Mouse (Mus musculus): ENCODE measurements around the gene Impg2. TPM values are rescaled to one million over a fixed set of nuclear protein-coding genes. Genes with fewer than 3 reads are reported as not detected.

The Impg2 gene
- polyA plus RNA-seq, 1 experiment: 0.17 TPM

DNA sequence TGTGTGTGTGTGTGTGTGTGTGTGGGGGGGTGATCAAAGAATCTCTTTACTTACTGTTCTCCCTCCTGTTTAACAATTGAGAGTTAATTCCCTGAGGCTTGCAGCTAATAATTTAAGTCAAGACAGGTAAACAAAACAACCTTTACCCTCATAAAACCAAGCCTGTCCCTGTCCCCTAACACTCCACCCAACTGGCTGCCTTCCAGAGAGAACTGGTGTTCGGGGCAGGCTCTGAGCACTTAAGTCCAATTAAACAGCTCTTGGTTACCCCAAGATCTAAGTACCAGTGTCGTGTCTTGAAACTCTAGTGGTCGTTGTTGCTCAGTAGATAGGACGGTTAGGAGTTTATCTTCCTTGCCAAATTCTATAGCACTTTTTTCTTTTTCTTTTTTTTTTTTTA, 77.2 kb downstream of the Impg2 start:
- peak; percentile 58 for DNase-seq
- H3K27ac ChIP-seq (ENCODE audit: insufficient read depth, low read depth, low read length): no peak overlapping the region
- no peak overlapping the region for H3K4me3 ChIP-seq (ENCODE audit: insufficient read depth, low read depth, low read length)
- H3K4me1 ChIP-seq (ENCODE audit: control insufficient read depth, insufficient read depth, low read length): no peaks in the 10 kb centered on the region; the same call in 1 of the 2 replicates
- no peak for TF ChIP-seq CTCF (conservative IDR thresholded peaks at IDR 0.05; ENCODE audit: insufficient read depth, insufficient read length, low read depth, low read length)
- TF ChIP-seq POLR2A (IDR thresholded peaks at IDR 0.05; ENCODE audit: low read depth, low read length): no peak
- no peaks in the 10 kb centered on the region for H3K27me3 ChIP-seq (replicated peaks; ENCODE audit: control insufficient read depth, insufficient read depth, low read length)
- H3K36me3 ChIP-seq (ENCODE audit: control insufficient read depth, insufficient read depth, low read length): no peaks in the 10 kb centered on the region
- 53% methylated on average over 4 of the region's 4 CpGs for WGBS

DNA sequence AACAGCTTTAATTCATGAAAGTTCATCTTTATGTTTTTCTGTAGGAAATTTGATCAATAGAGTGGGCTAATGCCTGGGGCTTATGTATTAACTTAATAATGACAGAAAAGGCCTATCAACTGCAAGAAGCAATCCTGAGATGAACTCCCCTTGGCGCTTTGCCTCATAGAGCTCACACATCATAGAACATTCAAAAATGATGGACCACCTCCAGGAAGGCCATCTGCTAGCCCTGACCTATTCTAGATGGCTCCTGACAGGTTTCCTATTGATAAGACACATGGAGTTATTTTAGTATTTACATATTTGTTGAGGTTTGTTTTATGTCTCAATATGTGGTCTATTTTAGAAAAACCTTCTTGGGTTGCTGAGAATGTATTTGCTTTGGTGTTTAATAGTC, 79.2 kb downstream of the Impg2 start:
- no peak for TF ChIP-seq CTCF (conservative IDR thresholded peaks at IDR 0.05; ENCODE audit: insufficient read depth, insufficient read length, low read depth, low read length)

DNA sequence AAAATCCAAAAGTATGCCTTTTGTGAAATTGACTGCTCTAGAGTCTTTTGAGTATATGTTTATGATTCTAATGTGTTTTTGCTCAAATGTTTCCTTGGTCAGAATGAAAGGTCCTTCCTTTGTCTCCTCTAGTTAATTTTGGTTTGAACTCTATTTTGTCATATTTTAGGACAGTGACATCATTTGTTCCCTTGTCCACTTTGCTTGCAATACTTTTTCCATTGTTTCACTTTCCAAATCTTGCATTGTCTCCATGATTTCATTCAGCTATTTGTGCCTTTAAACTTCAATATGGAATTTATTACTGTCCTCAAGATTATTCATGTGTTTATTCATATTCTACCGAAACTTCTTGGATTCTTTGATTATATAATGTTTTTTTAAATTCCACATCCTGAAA, 79.8 kb downstream of the Impg2 start:
- 84% methylated on average over 1 of the region's 1 CpGs for WGBS
- no peak overlapping the region for H3K4me3 ChIP-seq (ENCODE audit: insufficient read depth, low read depth, low read length)
- TF ChIP-seq POLR2A (IDR thresholded peaks at IDR 0.05; ENCODE audit: low read depth, low read length) (no peak), CTCF (conservative IDR thresholded peaks at IDR 0.05; ENCODE audit: insufficient read depth, insufficient read length, low read depth, low read length) (no peak)
- no peak overlapping the region for H3K27ac ChIP-seq (ENCODE audit: insufficient read depth, low read depth, low read length)
- no peak for DNase-seq
- no peaks in the 10 kb centered on the region for H3K36me3 ChIP-seq (ENCODE audit: control insufficient read depth, insufficient read depth, low read length)
- no peaks in the 10 kb centered on the region; the same call in 1 of the 2 replicates for H3K4me1 ChIP-seq (ENCODE audit: control insufficient read depth, insufficient read depth, low read length)
- H3K27me3 ChIP-seq (replicated peaks; ENCODE audit: control insufficient read depth, insufficient read depth, low read length): no peaks in the 10 kb centered on the region

More for the DNA sequence above, 79.2 kb downstream of the Impg2 start:
- no peaks in the 10 kb centered on the region for H3K36me3 ChIP-seq (ENCODE audit: control insufficient read depth, insufficient read depth, low read length)
- no peaks in the 10 kb centered on the region; the same call in 1 of the 2 replicates for H3K4me1 ChIP-seq (ENCODE audit: control insufficient read depth, insufficient read depth, low read length)
- no peak overlapping the region for H3K27ac ChIP-seq (ENCODE audit: insufficient read depth, low read depth, low read length)
- H3K4me3 ChIP-seq (ENCODE audit: insufficient read depth, low read depth, low read length): no peak overlapping the region
- no peaks in the 10 kb centered on the region for H3K27me3 ChIP-seq (replicated peaks; ENCODE audit: control insufficient read depth, insufficient read depth, low read length)
- DNase-seq: no peak
- 95% methylated on average over 1 of the region's 1 CpGs for WGBS

- Histone ChIP-seq H3K4me1 (ENCODE audit: control insufficient read depth, insufficient read depth, low read length) (no peaks in the 10 kb centered on the region), H3K36me3 (ENCODE audit: control insufficient read depth, insufficient read depth, low read length) (no peaks in the 10 kb centered on the region), H3K4me3 (ENCODE audit: insufficient read depth, low read depth, low read length) (no peak overlapping the region), H3K27me3 (replicated peaks; ENCODE audit: control insufficient read depth, insufficient read depth, low read length) (no peaks in the 10 kb centered on the region), H3K27ac (ENCODE audit: insufficient read depth, low read depth, low read length) (no peak overlapping the region)
- no peak for DNase-seq
- TF ChIP-seq CTCF (conservative IDR thresholded peaks at IDR 0.05; ENCODE audit: insufficient read depth, insufficient read length, low read depth, low read length): no peak
- no peak for TF ChIP-seq POLR2A (IDR thresholded peaks at IDR 0.05; ENCODE audit: low read depth, low read length)
- 83% methylated on average over 5 of the region's 5 CpGs for WGBS
These were observed 82.0 kb downstream of the Impg2 start for GRCm38 (mm10) chr16:56286076-56286475.

DNA sequence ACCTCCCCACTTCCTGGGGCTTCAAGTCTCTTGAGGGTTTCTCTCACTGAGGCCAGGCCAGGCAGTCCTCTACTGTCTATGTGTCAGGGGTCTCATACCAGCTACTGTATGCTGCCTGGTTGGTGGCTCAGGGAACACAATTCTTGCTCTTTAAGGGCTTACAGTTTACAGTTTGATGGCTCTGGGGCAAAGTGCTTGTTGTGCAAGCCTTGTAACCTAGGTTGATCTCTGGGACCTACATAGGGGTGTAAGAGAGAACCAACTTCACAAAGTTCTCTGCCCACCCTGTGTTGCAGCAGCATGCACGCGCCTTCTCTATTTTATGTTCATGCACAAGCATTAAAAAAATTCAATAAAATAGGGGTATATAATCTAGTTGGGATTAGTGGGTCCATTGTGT, 82.9 kb downstream of the Impg2 start:
- Histone ChIP-seq H3K4me3 (ENCODE audit: insufficient read depth, low read depth, low read length) (no peak overlapping the region), H3K27me3 (replicated peaks; ENCODE audit: control insufficient read depth, insufficient read depth, low read length) (no peaks in the 10 kb centered on the region), H3K36me3 (ENCODE audit: control insufficient read depth, insufficient read depth, low read length) (no peaks in the 10 kb centered on the region), H3K4me1 (ENCODE audit: control insufficient read depth, insufficient read depth, low read length) (no peaks in the 10 kb centered on the region), H3K27ac (ENCODE audit: insufficient read depth, low read depth, low read length) (no peak overlapping the region)
- TF ChIP-seq CTCF (conservative IDR thresholded peaks at IDR 0.05; ENCODE audit: insufficient read depth, insufficient read length, low read depth, low read length) (no peak), POLR2A (IDR thresholded peaks at IDR 0.05; ENCODE audit: low read depth, low read length) (no peak)
- peak; percentile 7 for DNase-seq
- 100% methylated on average over 2 of the region's 2 CpGs for WGBS

DNA sequence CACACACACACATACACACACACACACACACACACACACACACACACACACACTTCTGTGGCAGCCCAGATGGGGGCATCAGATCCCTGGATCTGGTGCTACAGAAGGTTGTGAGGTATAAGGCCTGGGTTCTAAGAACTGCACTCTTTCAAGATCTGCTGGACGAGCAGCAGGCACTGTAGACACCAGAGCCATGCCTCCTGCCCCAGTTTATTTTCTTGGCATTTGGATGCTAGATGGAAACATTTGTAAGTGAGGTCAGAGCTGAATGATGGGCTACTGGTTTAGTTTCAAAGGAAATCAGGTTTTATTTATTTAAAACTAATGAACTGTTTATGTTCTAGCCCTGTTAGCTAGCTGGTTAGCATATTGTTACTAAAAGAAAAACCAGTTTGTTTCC, 90.8 kb downstream of the Impg2 start:
- WGBS: 62% methylated on average over 1 of the region's 1 CpGs
- H3K36me3 ChIP-seq (ENCODE audit: control insufficient read depth, insufficient read depth, low read length): no peaks in the 10 kb centered on the region
- TF ChIP-seq POLR2A (IDR thresholded peaks at IDR 0.05; ENCODE audit: low read depth, low read length) (no peak), CTCF (conservative IDR thresholded peaks at IDR 0.05; ENCODE audit: insufficient read depth, insufficient read length, low read depth, low read length) (no peak)

GRCm38 (mm10) chr16:56295888-56296648, 92.0 kb downstream of the Impg2 start:
- no peak for DNase-seq
- H3K27ac ChIP-seq (ENCODE audit: insufficient read depth, low read depth, low read length): no peak overlapping the region
- 78% methylated on average over 3 of the region's 3 CpGs for WGBS
- H3K36me3 ChIP-seq (ENCODE audit: control insufficient read depth, insufficient read depth, low read length): no peaks in the 10 kb centered on the region
- H3K27me3 ChIP-seq (replicated peaks; ENCODE audit: control insufficient read depth, insufficient read depth, low read length): no peaks in the 10 kb centered on the region
- TF ChIP-seq CTCF (conservative IDR thresholded peaks at IDR 0.05; ENCODE audit: insufficient read depth, insufficient read length, low read depth, low read length): no peak
- TF ChIP-seq POLR2A (IDR thresholded peaks at IDR 0.05; ENCODE audit: low read depth, low read length): no peak
- no peaks in the 10 kb centered on the region for H3K4me1 ChIP-seq (ENCODE audit: control insufficient read depth, insufficient read depth, low read length)
- no peak overlapping the region for H3K4me3 ChIP-seq (ENCODE audit: insufficient read depth, low read depth, low read length)

More for the DNA sequence above, 90.8 kb downstream of the Impg2 start:
- no peak overlapping the region for H3K4me3 ChIP-seq (ENCODE audit: insufficient read depth, low read depth, low read length)
- no peak overlapping the region for H3K27ac ChIP-seq (ENCODE audit: insufficient read depth, low read depth, low read length)
- no peak for DNase-seq
- no peaks in the 10 kb centered on the region for H3K27me3 ChIP-seq (replicated peaks; ENCODE audit: control insufficient read depth, insufficient read depth, low read length)
- no peaks in the 10 kb centered on the region for H3K4me1 ChIP-seq (ENCODE audit: control insufficient read depth, insufficient read depth, low read length)

Measured in kidney, adult 2 months (tissue).